Mouse (Mus musculus): ENCODE measurements around the gene Canx.

- no peak for TF ChIP-seq POLR2A (IDR thresholded peaks at IDR 0.05; ENCODE audit: insufficient read length, low read depth)
- TF ChIP-seq CEBPB (IDR thresholded peaks at IDR 0.05; ENCODE audit: insufficient read depth, poor library complexity, severe bottlenecking), result no peak
- TF ChIP-seq E2F4 (IDR thresholded peaks at IDR 0.05; ENCODE audit: insufficient read depth), result no peak
- no peak for TF ChIP-seq USF1 (IDR thresholded peaks at IDR 0.05; ENCODE audit: low read depth)
- TF ChIP-seq MYOG (IDR thresholded peaks at IDR 0.05; ENCODE audit: control insufficient read depth in 1 of 3, insufficient read depth in 1 of 3, insufficient read length in 2 of 3, low read depth in 2 of 3), result peak in 1 of 3 experiments; percentile 2
- TF ChIP-seq TCF3 (IDR thresholded peaks at IDR 0.05; ENCODE audit: insufficient read length, low read depth), result no peak
- TF ChIP-seq TCF12 (IDR thresholded peaks at IDR 0.05; ENCODE audit: insufficient read depth, poor library complexity, severe bottlenecking), result no peak
- TF ChIP-seq REST (IDR thresholded peaks at IDR 0.05; ENCODE audit: insufficient read depth, insufficient read length), result no peak
- no peak for TF ChIP-seq MAX (IDR thresholded peaks at IDR 0.05; ENCODE audit: low read depth)
- TF ChIP-seq MYOD1 (IDR thresholded peaks at IDR 0.05; ENCODE audit: control insufficient read depth in 1 of 3, insufficient read length in 2 of 3, low read depth in 2 of 3), result no peak
Measured at GRCm38 (mm10) chr11:50291321-50292165, 33.9 kb downstream of the Canx start.
